Mouse (Mus musculus): Measurements from ENCODE around the gene Suds3.

GRCm38 (mm10) chr5:117096716-117097115 lies 19.2 kb downstream of the Suds3 start:
- TF ChIP-seq CTCF (IDR thresholded peaks at IDR 0.05; ENCODE audit: extremely low read depth, insufficient read depth, insufficient read length, insufficient replicate concordance), result peak; percentile 57; the same call in 1 of the 2 replicates
- no peak for TF ChIP-seq POLR2A (IDR thresholded peaks at IDR 0.05; ENCODE audit: low read depth, low read length)
